Mouse (Mus musculus) CH12.LX (cell line): Measurements from ENCODE around the gene Pigo. TPM values are rescaled to one million over a fixed set of nuclear protein-coding genes. Genes with fewer than 3 reads are reported as not detected.
A peak's percentile ranks its signal among the peaks of the same experiment; 100 is the strongest.

Experiments
- DNase-seq: peaks from one replicate; pipeline ENCODE4 v3.0.0-alpha.2; 2013; ENCODE audit errors: extremely low read depth
- H3K27ac ChIP-seq: 2 replicates; pipeline ENCODE4 v1.5.1; 2012; ENCODE audit warnings: low read depth, mild to moderate bottlenecking, control low read depth, moderate library complexity; ENCODE audit not compliant: insufficient read depth
- H3K27me3 ChIP-seq: replicated peaks from 2 replicates; pipeline ENCODE3; 2012; ENCODE audit warnings: inconsistent platforms
- H3K36me3 ChIP-seq, 2 experiments: replicated peaks in 1 of 2; 2 replicates each; pipeline versions ENCODE3 to v1.6.1; 2012; ENCODE audit warnings: inconsistent platforms in 1 of 2, low read length in 1 of 2, mild to moderate bottlenecking in 1 of 2, mixed read lengths in 1 of 2, moderate library complexity in 1 of 2; ENCODE audit not compliant: control insufficient read depth in 1 of 2, insufficient read depth in 1 of 2
- H3K4me1 ChIP-seq, 2 experiments: 2 replicates each; pipeline ENCODE4 v1.6.1; 2012; ENCODE audit warnings: inconsistent platforms in 1 of 2, moderate library complexity in 1 of 2; ENCODE audit not compliant: insufficient read depth in 2 of 2, control insufficient read depth in 1 of 2
- H3K4me2 ChIP-seq: 2 replicates; pipeline ENCODE4 v1.6.1; 2012; ENCODE audit warnings: low read depth, mild to moderate bottlenecking, control low read depth; ENCODE audit not compliant: poor library complexity, insufficient read depth, severe bottlenecking
- H3K4me3 ChIP-seq, 3 experiments: fragments of 150-350 bp in 1 of 3; sonication (generic) in 1 of 3; replicated peaks in 1 of 3; 2 replicates each; pipeline versions ENCODE3 to v1.5.1; 2011 to 2012; ENCODE audit warnings: low read depth in 2 of 3, low read length in 2 of 3, mild to moderate bottlenecking in 2 of 3, moderate library complexity in 2 of 3, control low read depth in 1 of 3, improper control_type of control experiment in 1 of 3, inconsistent platforms in 1 of 3, mixed read lengths in 1 of 3; ENCODE audit not compliant: poor library complexity in 1 of 3
- H3K79me2 ChIP-seq: replicated peaks from 2 replicates; pipeline ENCODE4 v1.6.1; 2012; ENCODE audit warnings: mild to moderate bottlenecking, moderate library complexity; ENCODE audit not compliant: control insufficient read depth, poor library complexity, insufficient read depth, severe bottlenecking; ENCODE audit errors: extremely low read depth
- H3K9ac ChIP-seq: 2 replicates; pipeline ENCODE4 v1.6.1; 2012; ENCODE audit warnings: low read depth, mild to moderate bottlenecking, control low read depth, moderate library complexity; ENCODE audit not compliant: insufficient read depth
- H3K9me3 ChIP-seq: replicated peaks from 2 replicates; pipeline ENCODE3; 2012; ENCODE audit warnings: low read length, inconsistent platforms, mixed read lengths
- CHD1 ChIP-seq: IDR thresholded peaks from 2 replicates; pipeline ENCODE4 v1.6.1; 2012; ENCODE audit warnings: low read depth, low read length, improper control_type of control experiment, inconsistent platforms
- CHD2 ChIP-seq: IDR thresholded peaks from 2 replicates; pipeline ENCODE4 v1.6.1; 2011; ENCODE audit warnings: low read length, improper control_type of control experiment
- CTCF ChIP-seq, 2 experiments: IDR thresholded peaks in 1 of 2; conservative IDR thresholded peaks in 1 of 2; 2 replicates each; pipeline ENCODE4 v1.5.1; 2011 to 2012; ENCODE audit warnings: low read depth in 2 of 2, low read length in 2 of 2, improper control_type of control experiment in 1 of 2, inconsistent platforms in 1 of 2, mild to moderate bottlenecking in 1 of 2, moderate library complexity in 1 of 2
- ELF1 ChIP-seq: IDR thresholded peaks from 2 replicates; pipeline ENCODE4 v1.6.1; 2014; ENCODE audit warnings: low read depth, mild to moderate bottlenecking, inconsistent platforms, low read length, improper control_type of control experiment
- ETS1 ChIP-seq: conservative IDR thresholded peaks from 2 replicates; pipeline ENCODE4 v1.6.1; 2012; ENCODE audit warnings: low read depth, mild to moderate bottlenecking, inconsistent platforms, low read length, improper control_type of control experiment, moderate library complexity
- HCFC1 ChIP-seq: IDR thresholded peaks from 2 replicates; pipeline ENCODE4 v1.6.1; 2012; ENCODE audit warnings: low read depth, mild to moderate bottlenecking, inconsistent platforms, low read length, improper control_type of control experiment
- IRF4 ChIP-seq: IDR thresholded peaks from 2 replicates; pipeline ENCODE4 v1.6.1; 2014; ENCODE audit warnings: low read depth, mild to moderate bottlenecking, inconsistent platforms, low read length, improper control_type of control experiment
- JUND ChIP-seq: conservative IDR thresholded peaks from 2 replicates; pipeline ENCODE4 v1.6.1; 2011; ENCODE audit warnings: low read depth, low read length, improper control_type of control experiment
- KAT2A ChIP-seq: IDR thresholded peaks from 2 replicates; pipeline ENCODE4 v1.6.1; 2012; ENCODE audit warnings: low read length, improper control_type of control experiment, inconsistent platforms; ENCODE audit not compliant: insufficient replicate concordance
- MAFK ChIP-seq: IDR thresholded peaks from 2 replicates; pipeline ENCODE4 v1.6.1; 2011; ENCODE audit warnings: low read length, improper control_type of control experiment; ENCODE audit not compliant: insufficient replicate concordance
- MAZ ChIP-seq: IDR thresholded peaks from 2 replicates; pipeline ENCODE4 v1.6.1; 2012; ENCODE audit warnings: low read depth, mild to moderate bottlenecking, inconsistent platforms, low read length, improper control_type of control experiment, moderate library complexity
- MEF2A ChIP-seq: IDR thresholded peaks from 2 replicates; pipeline ENCODE4 v1.6.1; 2014; ENCODE audit warnings: low read depth, mild to moderate bottlenecking, inconsistent platforms, low read length, improper control_type of control experiment, borderline replicate concordance
- MXI1 ChIP-seq: IDR thresholded peaks from 2 replicates; pipeline ENCODE4 v1.6.1; 2011; ENCODE audit warnings: mild to moderate bottlenecking, low read depth, low read length, improper control_type of control experiment
- MYC ChIP-seq: IDR thresholded peaks from 2 replicates; pipeline ENCODE4 v1.6.1; 2011; ENCODE audit warnings: low read depth, mild to moderate bottlenecking, improper control_type of control experiment, low read length
- PAX5 ChIP-seq: IDR thresholded peaks from 2 replicates; pipeline ENCODE4 v1.6.1; 2012; ENCODE audit warnings: low read length, inconsistent platforms, mixed read lengths
- POLR2AphosphoS2 ChIP-seq: IDR thresholded peaks from 2 replicates; pipeline ENCODE4 v1.6.1; 2011; ENCODE audit warnings: low read depth, low read length, improper control_type of control experiment
- RAD21 ChIP-seq: IDR thresholded peaks from 2 replicates; pipeline ENCODE4 v1.6.1; 2011; ENCODE audit warnings: low read depth, mild to moderate bottlenecking, low read length, improper control_type of control experiment, moderate library complexity
- RCOR1 ChIP-seq: conservative IDR thresholded peaks from 2 replicates; pipeline ENCODE4 v1.6.1; 2012; ENCODE audit warnings: low read depth, mild to moderate bottlenecking, inconsistent platforms, low read length, improper control_type of control experiment
- SIN3A ChIP-seq: IDR thresholded peaks from 2 replicates; pipeline ENCODE4 v1.6.1; 2012; ENCODE audit warnings: low read length, improper control_type of control experiment, inconsistent platforms
- SMC3 ChIP-seq: IDR thresholded peaks from 2 replicates; pipeline ENCODE4 v1.6.1; 2011; ENCODE audit warnings: low read depth, low read length, improper control_type of control experiment
- TCF12 ChIP-seq: IDR thresholded peaks from 2 replicates; pipeline ENCODE4 v1.6.1; 2014; ENCODE audit warnings: low read depth, mild to moderate bottlenecking, inconsistent platforms, low read length, improper control_type of control experiment
- ZC3H11A ChIP-seq: IDR thresholded peaks from 2 replicates; pipeline ENCODE4 v1.6.1; 2012; ENCODE audit warnings: low read depth, mild to moderate bottlenecking, inconsistent platforms, low read length, improper control_type of control experiment
- ZKSCAN1 ChIP-seq: IDR thresholded peaks from 2 replicates; pipeline ENCODE4 v1.6.1; 2012; ENCODE audit warnings: low read depth, inconsistent platforms, low read length, improper control_type of control experiment, borderline replicate concordance
- ZNF384 ChIP-seq: IDR thresholded peaks from 2 replicates; pipeline ENCODE4 v1.6.1; 2012; ENCODE audit warnings: low read depth, low read length, improper control_type of control experiment, inconsistent platforms
- dilution Hi-C: fragments of 300-500 bp; cut with MboI; formaldehyde crosslinking; loops from 2 replicates; pipeline ENCODE4 v1.14.3; 2020; ENCODE audit warnings: low sequenced_read_pairs; ENCODE audit not compliant: extremely low pct_unique_long_range_greater_than_20kb, extremely low pct_ligation_motif_present
- in situ Hi-C: fragments of 300-500 bp; cut with MboI; formaldehyde crosslinking; loops from 3 replicates; pipeline ENCODE4 v1.14.3; 2019; ENCODE audit warnings: low sequenced_read_pairs, low pct_ligation_motif_present, low pct_unique_long_range_greater_than_20kb, mixed read lengths
- polyA plus RNA-seq: library from polyadenylated mRNA; unstranded; fragments of >175 nt; gene quantifications from 2 replicates; pipeline ENCODE4 v1.2.1, GENCODE M21; 2012; ENCODE audit warnings: low read depth; ENCODE audit not compliant: insufficient read length
- total RNA-seq, 2 experiments: library from RNA; depleted of rRNA; stranded (reverse); fragments of 300-350 nt in 1 of 2; fragments of >200 nt in 1 of 2; gene quantifications; 2 replicates each; pipeline ENCODE4 v1.2.3; 2012 to 2014

Pigo gene
- total and polyA plus RNA-seq, 3 experiments, result 8.0 to 19.4 (median 18.7) TPM

DNA sequence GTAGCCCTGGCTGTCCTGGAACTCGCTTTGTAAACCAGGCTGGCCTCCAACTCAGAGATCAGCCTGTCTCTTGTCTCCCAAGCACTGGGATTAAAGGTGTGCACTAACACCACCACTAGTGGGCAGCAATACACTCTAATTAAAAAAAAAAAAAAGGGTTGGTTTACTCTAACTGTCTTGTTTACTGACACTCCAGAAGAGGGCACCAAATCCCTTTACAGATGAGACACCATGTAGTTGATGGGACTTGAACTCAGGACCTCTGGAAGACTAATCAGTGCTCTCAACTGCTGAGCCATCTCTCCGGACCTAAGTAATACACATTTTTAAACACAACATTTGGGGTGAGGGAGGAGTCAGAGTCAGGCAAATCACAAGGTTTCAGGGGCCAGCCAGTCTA, 19.9 kb downstream of the Pigo start:
- Histone ChIP-seq H3K4me3 (no peak overlapping the region), H3K27ac (no peak overlapping the region), H3K4me1 (peaks cover 7 to 14% of the 10 kb centered on the region in 2 experiments; a peak in 3 of 4 replicates), H3K36me3 (peaks cover 28 to 65% of the 10 kb centered on the region in 2 experiments), H3K9me3 (no peaks in the 10 kb centered on the region), H3K4me2 (no peak overlapping the region), H3K27me3 (no peaks in the 10 kb centered on the region), H3K9ac (no peak overlapping the region), H3K79me2 (0 out of 2 replicates have a peak, but pooled peaks cover 2% of the 10 kb centered on the region)
- dilution Hi-C loops (no loop called here), in situ Hi-C loops (loop anchor here (25.0 kb wide), 1 partner anchor 557 kb away; the partner anchor contains the start of genes Creb3 and Tln1)
- TF ChIP-seq SMC3 (peak; percentile 33; the same call in 1 of the 2 replicates), CTCF (conservative IDR thresholded peaks at IDR 0.05 in 1 of 2, IDR thresholded peaks at IDR 0.05 in 1 of 2; ENCODE audit: low read depth in 2 of 2, low read length in 2 of 2) (peak; percentile 73 to 99), CHD2 (no peak), JUND (no peak), MEF2A (no peak), MXI1 (no peak), ZNF384 (peak; percentile 99), HCFC1 (peak; percentile 29; the same call in 1 of the 2 replicates), PAX5 (no peak), ZC3H11A (no peak), RAD21 (peak; percentile 59)
- peak; percentile 78 for DNase-seq

GRCm38 (mm10) chr4:43004951-43005350, 20.7 kb downstream of the Pigo start:
- Histone ChIP-seq H3K79me2 (0 out of 2 replicates have a peak, but pooled peaks cover 2% of the 10 kb centered on the region), H3K27me3 (no peaks in the 10 kb centered on the region), H3K36me3 (peaks cover 28 to 65% of the 10 kb centered on the region in 2 experiments), H3K4me3 (no peak overlapping the region), H3K4me1 (peaks cover 7 to 16% of the 10 kb centered on the region in 2 experiments; a peak in 3 of 4 replicates), H3K9ac (no peak overlapping the region), H3K9me3 (no peaks in the 10 kb centered on the region), H3K27ac (no peak overlapping the region), H3K4me2 (no peak overlapping the region)
- no peak for DNase-seq
- in situ Hi-C loops, result loop anchor here (25.0 kb wide), 1 partner anchor 557 kb away; the partner anchor contains the start of genes Creb3 and Tln1
- TF ChIP-seq ZNF384 (no peak), CHD1 (no peak), KAT2A (no peak), SIN3A (no peak), POLR2AphosphoS2 (no peak), RAD21 (no peak), MYC (no peak), RCOR1 (no peak), IRF4 (no peak), JUND (no peak), HCFC1 (no peak), ZC3H11A (no peak), MAZ (no peak), MAFK (no peak), ETS1 (no peak), TCF12 (no peak), ELF1 (no peak), ZKSCAN1 (no peak)
- dilution Hi-C loops, result no loop called here
